Mouse (Mus musculus) myocyte (in vitro differentiated cells): ENCODE results near the gene Hsd11b1.

Source experiments
- CEBPB ChIP-seq: IDR thresholded peaks from 2 replicates; pipeline ENCODE4 v1.6.1; 2011; ENCODE audit warnings: mild to moderate bottlenecking, moderate library complexity; ENCODE audit not compliant: poor library complexity, insufficient read depth, severe bottlenecking
- E2F4 ChIP-seq: IDR thresholded peaks from one replicate; pipeline ENCODE4 v1.6.1; 2011; ENCODE audit warnings: mild to moderate bottlenecking, control low read depth, moderate library complexity; ENCODE audit not compliant: insufficient read depth
- MAX ChIP-seq: IDR thresholded peaks from one replicate; pipeline ENCODE4 v1.6.1; 2011; ENCODE audit warnings: low read depth, mild to moderate bottlenecking, control low read depth
- MYOD1 ChIP-seq, 3 experiments: IDR thresholded peaks; one replicate each; pipeline ENCODE4 v1.6.1; 2011; ENCODE audit warnings: control low read depth in 2 of 3, low read depth in 2 of 3, mild to moderate bottlenecking in 2 of 3, moderate library complexity in 1 of 3; ENCODE audit not compliant: insufficient read length in 2 of 3, control insufficient read depth in 1 of 3
- MYOG ChIP-seq, 3 experiments: IDR thresholded peaks; one replicate each; pipeline ENCODE4 v1.6.1; 2011; ENCODE audit warnings: control low read depth in 2 of 3, low read depth in 2 of 3, mild to moderate bottlenecking in 2 of 3; ENCODE audit not compliant: insufficient read length in 2 of 3, control insufficient read depth in 1 of 3, insufficient read depth in 1 of 3
- POLR2A ChIP-seq: IDR thresholded peaks from one replicate; pipeline ENCODE4 v1.6.1; 2011; ENCODE audit warnings: low read depth, mild to moderate bottlenecking, control low read depth, moderate library complexity; ENCODE audit not compliant: insufficient read length
- POLR2AphosphoS2 ChIP-seq: IDR thresholded peaks from one replicate; pipeline ENCODE4 v1.6.1; 2011; ENCODE audit warnings: low read depth, control low read depth; ENCODE audit not compliant: insufficient read length
- REST ChIP-seq: IDR thresholded peaks from one replicate; pipeline ENCODE4 v1.6.1; 2011; ENCODE audit warnings: mild to moderate bottlenecking, control low read depth, moderate library complexity; ENCODE audit not compliant: insufficient read depth, insufficient read length
- TCF12 ChIP-seq: IDR thresholded peaks from one replicate; pipeline ENCODE4 v1.6.1; 2011; ENCODE audit warnings: mild to moderate bottlenecking, control low read depth; ENCODE audit not compliant: poor library complexity, insufficient read depth, severe bottlenecking
- TCF3 ChIP-seq: IDR thresholded peaks from one replicate; pipeline ENCODE4 v1.6.1; 2011; ENCODE audit warnings: low read depth, control low read depth; ENCODE audit not compliant: insufficient read length
- USF1 ChIP-seq: IDR thresholded peaks from one replicate; pipeline ENCODE4 v1.6.1; 2011; ENCODE audit warnings: low read depth, mild to moderate bottlenecking, control low read depth, moderate library complexity

- TF ChIP-seq POLR2A = no peak
- TF ChIP-seq MYOD1 (IDR thresholded peaks at IDR 0.05; ENCODE audit: control insufficient read depth in 1 of 3, insufficient read length in 2 of 3, low read depth in 2 of 3) = no peak
- TF ChIP-seq MAX = no peak
- TF ChIP-seq TCF12 = no peak
- TF ChIP-seq USF1 = no peak
- TF ChIP-seq TCF3 = no peak
- no peak for TF ChIP-seq REST
- no peak for TF ChIP-seq E2F4
- TF ChIP-seq MYOG (IDR thresholded peaks at IDR 0.05; ENCODE audit: control insufficient read depth in 1 of 3, insufficient read depth in 1 of 3, insufficient read length in 2 of 3, low read depth in 2 of 3) = no peak
- TF ChIP-seq POLR2AphosphoS2 = no peak
- TF ChIP-seq CEBPB = no peak
Measured at GRCm38 (mm10) chr1:193265734-193266133, 1.9 kb upstream of the Hsd11b1 start.
